ENCODE assay signal across 20 mouse cellular contexts in the genomic region with DNA sequence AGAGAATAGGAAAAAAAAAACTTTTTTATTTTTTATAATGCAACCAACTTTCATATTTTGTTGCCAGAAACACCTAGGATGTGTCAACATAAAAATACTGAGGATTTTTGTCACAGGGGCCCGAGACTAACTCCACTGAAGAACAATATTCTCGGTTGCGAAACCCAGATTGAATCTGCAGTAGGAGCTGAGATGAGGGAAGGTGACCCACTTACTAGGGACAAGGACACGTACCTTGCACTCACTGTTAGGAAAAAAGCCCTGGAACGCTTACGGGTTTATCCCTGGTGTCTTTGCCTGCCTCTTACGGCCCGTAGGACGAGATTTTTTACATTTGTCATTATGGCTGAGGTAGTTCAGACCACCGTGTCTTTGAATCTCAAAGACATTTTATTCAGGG. TPM values are rescaled to one million over a fixed set of nuclear protein-coding genes. Genes with fewer than 3 reads are reported as not detected.
DNase-seq lines count a peak whose midpoint lies in the region; ATAC-seq and TF ChIP-seq lines count a peak whose summit lies in the region.
"Had no signal": no experiment of that assay in that cellular context is flagged by ENCODE, and none has a peak within 500 bp of the region (broad histone marks: within the 10 kb centered on the region; RNA-seq: fewer than 3 reads in every experiment).

No protein-coding gene starts in this region.

- DNase-seq in heart, embryonic 10.5 days (ENCODE audit: low spot score): no peak
- DNase-seq in heart, postnatal 4 days: no peak
- DNase-seq in liver, postnatal 0 days: no peak
- DNase-seq: adrenal gland, adult 8-10 months; adrenal gland, postnatal 25 days; cerebellum, adult 11 months; cerebellum, adult 18-20 months; cerebellum, adult 8-10 months; cerebellum, adult 9-11 months; cerebellum, postnatal 14 days; cerebellum, postnatal 36 days; embryo, embryonic 11 days had no signal

- TF ChIP-seq CTCF in liver, postnatal 0 days (IDR thresholded peaks at IDR 0.05; ENCODE audit: low read depth): no peak

- no peak for ATAC-seq in liver, postnatal 0 days
- no peak for ATAC-seq in liver, embryonic 12.5 days
- ATAC-seq: forebrain, embryonic 14.5 days; forebrain, embryonic 16.5 days had no signal

- no peak overlapping the region for H3K4me2 ChIP-seq in liver, postnatal 0 days (ENCODE audit: low read depth, low read length)
- H3K4me2 ChIP-seq in liver, embryonic 12.5 days: no peak overlapping the region
- H3K4me2 ChIP-seq: embryonic facial prominence, embryonic 13.5 days; embryonic facial prominence, embryonic 15.5 days; forebrain, embryonic 12.5 days had no signal

- peaks cover 61% of the 10 kb centered on the region for H3K4me1 ChIP-seq in heart, embryonic 10.5 days
- H3K4me1 ChIP-seq in liver, postnatal 0 days (ENCODE audit: insufficient read depth): peaks cover 49% of the 10 kb centered on the region
- H3K4me1 ChIP-seq in liver, embryonic 12.5 days: peaks cover 39% of the 10 kb centered on the region

- no peak overlapping the region for H3K4me3 ChIP-seq in heart, embryonic 10.5 days
- H3K4me3 ChIP-seq in liver, postnatal 0 days (ENCODE audit: low read depth, low read length): no peak overlapping the region
- no peak overlapping the region for H3K4me3 ChIP-seq in liver, embryonic 12.5 days
- H3K4me3 ChIP-seq: embryonic facial prominence, embryonic 13.5 days; embryonic facial prominence, embryonic 15.5 days; erythroblast, embryonic 14.5 days; forebrain, embryonic 10.5 days; forebrain, embryonic 12.5 days had no signal

- H3K36me3 ChIP-seq in heart, embryonic 10.5 days: peaks cover 2% of the 10 kb centered on the region; the same call in 1 of the 2 replicates
- no peaks in the 10 kb centered on the region for H3K36me3 ChIP-seq in liver, postnatal 0 days (replicated peaks; ENCODE audit: insufficient read depth, low read length)
- H3K36me3 ChIP-seq in liver, embryonic 12.5 days: no peaks in the 10 kb centered on the region
- H3K36me3 ChIP-seq: embryonic facial prominence, embryonic 15.5 days; forebrain, embryonic 12.5 days had no signal

- peak overlapping the region; percentile 52 for H3K27ac ChIP-seq in heart, embryonic 10.5 days
- peak overlapping the region; percentile 51 for H3K27ac ChIP-seq in liver, postnatal 0 days (ENCODE audit: low read depth)
- H3K27ac ChIP-seq in liver, embryonic 12.5 days: no peak overlapping the region
- H3K27ac ChIP-seq: embryonic facial prominence, embryonic 13.5 days; embryonic facial prominence, embryonic 15.5 days; forebrain, embryonic 10.5 days; forebrain, embryonic 12.5 days had no signal

- no peaks in the 10 kb centered on the region for H3K9me3 ChIP-seq in heart, embryonic 10.5 days
- no peaks in the 10 kb centered on the region for H3K9me3 ChIP-seq in liver, postnatal 0 days (ENCODE audit: low read length)
- no peaks in the 10 kb centered on the region for H3K9me3 ChIP-seq in liver, embryonic 12.5 days (replicated peaks)
- H3K9me3 ChIP-seq: embryonic facial prominence, embryonic 13.5 days; embryonic facial prominence, embryonic 15.5 days; forebrain, embryonic 10.5 days; forebrain, embryonic 12.5 days had no signal

- 72% methylated on average over 10 of the region's 10 CpGs for WGBS in heart, embryonic 10.5 days
- WGBS in liver, postnatal 0 days (ENCODE audit: insufficient replicate concordance): 74% methylated on average over 10 of the region's 10 CpGs
- 80% methylated on average over 10 of the region's 10 CpGs for WGBS in liver, embryonic 12.5 days (ENCODE audit: insufficient replicate concordance)

- TF ChIP-seq EP300 in liver, postnatal 0 days (IDR thresholded peaks at IDR 0.05; ENCODE audit: low read depth): no peak

- no peak overlapping the region; the same call in 1 of the 2 replicates for H3K9ac ChIP-seq in liver, postnatal 0 days (replicated peaks)
- no peak overlapping the region for H3K9ac ChIP-seq in liver, embryonic 12.5 days
- H3K9ac ChIP-seq: embryonic facial prominence, embryonic 13.5 days; embryonic facial prominence, embryonic 15.5 days; forebrain, embryonic 12.5 days had no signal

- no peaks in the 10 kb centered on the region for H3K27me3 ChIP-seq in heart, embryonic 10.5 days (ENCODE audit: insufficient read depth, poor library complexity, severe bottlenecking)
- no peaks in the 10 kb centered on the region for H3K27me3 ChIP-seq in liver, postnatal 0 days (ENCODE audit: insufficient read depth, low read length)
- H3K27me3 ChIP-seq in liver, embryonic 12.5 days (replicated peaks): no peaks in the 10 kb centered on the region
- H3K27me3 ChIP-seq: embryonic facial prominence, embryonic 13.5 days; embryonic facial prominence, embryonic 15.5 days; forebrain, embryonic 12.5 days had no signal

RNA-seq across cellular contexts. Expression of a gene that starts 25.2 kb away (rescaled TPM):
- polyA plus RNA-seq in heart, embryonic 10.5 days (2016; fragmentation: Nextera tagmentation; extraction: Ambion mirVana): 93.6 and 93.9 TPM in 2 replicates
- 10 to 100 TPM; 64.3 to 67.8 TPM for total RNA-seq in heart, postnatal 4 days (2021)
- 107 and 112 TPM in 2 replicates for polyA plus RNA-seq in liver, postnatal 0 days (2015; fragmentation: Nextera tagmentation; extraction: Ambion mirVana)
- 28.1 and 28.8 TPM in 2 replicates for polyA plus RNA-seq in liver, embryonic 12.5 days (2016; fragmentation: Nextera tagmentation; extraction: Ambion mirVana)
